Mouse (Mus musculus) induced T-regulatory cell, adult 2 months (primary cell): Measurements from ENCODE around the gene Msx2.

ENCODE experiments used
- DNase-seq: peaks from one replicate; pipeline ENCODE4 v3.0.0-alpha.2; 2012; ENCODE audit warnings: low read depth

Gene Msx2

DNA sequence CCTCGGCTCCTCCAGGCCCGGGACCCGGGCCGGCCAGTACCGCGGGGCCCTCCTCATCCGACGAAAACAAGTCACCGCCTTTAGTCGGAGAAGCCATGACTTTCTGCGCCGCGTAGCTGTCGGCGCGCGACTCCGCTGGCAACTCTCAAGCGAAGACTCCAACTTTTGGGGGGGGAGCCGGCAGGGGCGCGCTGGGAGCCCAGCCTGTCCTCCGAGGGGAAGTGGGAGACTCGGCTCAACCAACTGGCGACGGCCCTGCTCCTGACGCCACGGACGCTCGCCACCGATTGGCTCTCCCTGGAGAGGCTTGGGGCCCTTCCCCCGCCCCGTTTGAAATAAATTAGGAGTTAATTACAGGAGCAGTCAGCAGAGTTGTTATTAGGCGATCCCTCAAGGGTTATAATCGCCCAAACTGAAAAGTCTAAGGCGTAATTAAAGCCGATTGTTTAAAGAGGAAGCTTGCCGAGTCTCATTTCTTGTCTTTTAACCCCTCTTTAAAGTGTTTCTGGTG lies at the start of gene Msx2:
Gene Msx2, minus strand, starts transcription at position 461 of the 511 bp plus-strand sequence.
- DNase-seq: no peak

DNA sequence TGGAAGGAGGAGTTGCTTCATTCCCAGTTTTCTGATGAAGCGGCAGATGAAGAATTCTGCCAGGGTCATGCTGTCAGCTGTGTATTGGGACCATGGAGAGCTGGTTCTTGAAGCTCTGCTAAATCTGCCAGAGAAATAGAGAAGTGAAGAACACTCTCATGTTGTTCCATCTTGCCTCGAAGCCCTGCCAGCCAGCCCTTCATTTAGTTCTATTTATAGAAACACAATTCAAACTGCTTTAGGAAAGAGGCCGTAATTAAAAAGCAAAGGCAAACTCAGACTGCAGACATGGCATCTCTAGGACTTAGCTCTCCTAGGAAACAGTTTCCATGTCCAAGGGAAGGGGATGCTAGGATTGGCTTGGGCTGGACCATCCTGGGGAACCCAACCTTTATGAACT lies 48.6 kb upstream of the Msx2 start:
- DNase-seq: no peak

DNA sequence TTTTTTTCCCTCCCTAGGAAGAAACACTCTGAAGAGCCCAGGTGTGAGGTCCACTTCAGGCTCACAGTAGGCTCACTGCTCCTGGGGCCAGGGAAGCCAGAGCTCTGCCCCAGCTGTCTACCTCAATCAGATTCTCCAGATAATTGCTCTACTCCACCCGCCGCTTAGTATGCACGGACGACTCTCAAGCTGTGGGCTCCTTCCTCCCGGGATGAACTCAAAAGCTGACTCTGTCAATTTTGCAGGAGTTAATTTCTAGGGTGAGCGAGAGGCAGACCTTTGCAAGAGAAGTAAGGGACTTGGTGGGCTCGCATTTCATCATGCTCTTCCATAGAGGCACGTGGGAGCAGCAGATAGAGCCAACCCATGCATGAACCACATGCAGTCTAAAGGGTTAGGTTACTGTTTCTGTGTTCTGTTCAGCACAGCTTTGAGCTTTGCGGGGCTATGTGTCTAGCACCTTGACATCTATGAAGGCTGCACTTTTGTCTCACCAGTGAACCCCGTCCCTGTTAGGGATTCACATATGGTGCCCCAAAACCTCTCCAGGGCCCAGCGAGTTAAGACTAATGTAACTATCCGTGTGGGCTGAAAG lies 47.6 kb upstream of the Msx2 start:
- no peak for DNase-seq

DNA sequence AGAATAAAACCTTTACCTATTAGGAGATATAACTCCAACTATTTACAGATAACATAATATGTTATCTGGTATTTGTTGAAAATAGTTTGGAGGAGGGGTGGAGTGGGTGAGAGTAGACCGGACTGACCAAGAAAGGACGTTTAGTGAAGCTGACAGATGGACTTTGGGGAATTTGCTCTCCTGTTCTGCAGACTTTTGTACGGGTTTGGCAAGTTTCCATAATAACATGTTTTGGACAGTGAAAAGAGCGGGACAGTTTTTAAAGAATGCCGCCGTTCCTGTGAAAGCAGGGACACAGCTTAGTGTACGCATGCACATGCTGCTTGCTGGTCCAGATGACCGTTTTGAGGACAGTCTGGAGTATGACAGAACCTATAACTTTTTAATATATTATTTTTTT lies 46.9 kb upstream of the Msx2 start:
- no peak for DNase-seq

DNA sequence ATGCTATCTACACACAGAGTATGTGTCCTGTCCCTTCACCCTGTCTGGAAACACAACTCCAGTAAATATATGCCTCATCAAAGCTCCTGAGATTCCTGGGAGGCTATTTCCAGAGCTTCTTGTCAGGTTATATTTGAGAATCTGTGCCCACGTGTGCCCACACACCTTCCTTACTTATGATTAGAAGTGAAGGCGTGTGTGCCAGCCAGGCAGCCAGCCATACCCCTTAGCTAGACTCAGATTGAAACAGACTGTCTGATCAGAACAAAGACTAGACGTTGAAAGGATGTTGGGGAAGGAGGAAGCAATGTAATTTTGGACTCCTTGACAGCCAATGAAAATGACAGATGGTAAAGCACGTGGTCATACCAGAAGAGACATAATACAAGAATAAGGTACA lies 45.4 kb upstream of the Msx2 start:
- DNase-seq: no peak

DNA sequence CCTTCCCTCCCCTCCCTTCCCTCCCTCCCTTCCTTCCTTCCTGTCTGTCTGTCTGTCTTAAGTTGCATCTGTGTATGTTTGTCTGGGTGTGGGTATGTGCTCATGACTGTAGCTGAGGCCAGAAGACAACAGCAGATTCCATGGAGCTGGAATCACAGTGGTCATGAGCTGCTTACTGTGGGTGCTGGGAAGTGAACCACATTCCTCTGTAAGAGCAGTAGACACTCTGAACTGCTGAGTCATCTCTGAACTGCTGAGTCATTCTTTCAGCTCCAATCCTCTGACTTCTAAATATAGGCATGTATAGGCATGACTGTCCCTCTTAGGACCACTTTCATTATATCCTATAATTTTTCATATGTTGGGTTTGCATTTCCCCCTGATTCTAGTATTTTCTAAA lies 41.7 kb upstream of the Msx2 start:
- DNase-seq: no peak

DNA sequence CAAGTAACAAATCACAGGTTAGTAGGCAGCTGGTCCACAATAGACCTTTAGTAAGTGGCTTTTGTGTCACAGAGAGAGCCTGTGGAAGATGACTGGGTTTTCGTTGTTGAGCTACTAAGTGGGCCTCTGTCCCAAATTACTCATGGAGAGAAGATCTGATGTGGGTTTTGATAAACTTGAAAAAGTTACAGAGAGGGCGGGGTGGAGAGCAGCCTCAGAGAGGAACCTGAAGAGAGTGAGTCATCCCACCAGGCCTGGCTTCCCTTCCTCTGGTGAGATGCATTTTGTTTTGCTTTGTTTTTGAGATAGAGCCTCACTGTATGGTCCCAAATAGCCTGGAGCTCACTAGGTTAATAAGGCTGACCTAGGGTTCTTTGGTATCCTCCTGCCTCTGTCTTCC lies 38.5 kb upstream of the Msx2 start:
- no peak for DNase-seq

DNA sequence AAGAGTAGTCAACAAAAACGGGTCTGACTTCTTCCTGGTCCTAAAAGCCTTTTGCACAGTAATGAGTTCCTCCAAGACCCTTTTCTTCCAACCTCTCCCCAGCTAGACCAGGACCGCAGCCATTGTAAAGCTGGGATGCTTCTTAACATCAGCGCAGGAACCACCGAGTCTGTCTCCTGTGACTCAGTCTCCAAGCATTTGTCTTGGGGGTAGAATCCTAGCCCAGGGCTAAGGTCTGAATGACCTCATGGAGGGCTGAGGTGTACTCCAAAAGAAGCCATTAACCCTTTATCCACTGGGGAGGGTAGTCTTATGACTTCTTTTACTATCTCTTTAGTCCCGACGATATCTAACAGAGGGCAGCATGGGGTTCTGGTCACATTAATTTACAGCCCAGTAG lies 29.5 kb upstream of the Msx2 start:
- no peak for DNase-seq

DNA sequence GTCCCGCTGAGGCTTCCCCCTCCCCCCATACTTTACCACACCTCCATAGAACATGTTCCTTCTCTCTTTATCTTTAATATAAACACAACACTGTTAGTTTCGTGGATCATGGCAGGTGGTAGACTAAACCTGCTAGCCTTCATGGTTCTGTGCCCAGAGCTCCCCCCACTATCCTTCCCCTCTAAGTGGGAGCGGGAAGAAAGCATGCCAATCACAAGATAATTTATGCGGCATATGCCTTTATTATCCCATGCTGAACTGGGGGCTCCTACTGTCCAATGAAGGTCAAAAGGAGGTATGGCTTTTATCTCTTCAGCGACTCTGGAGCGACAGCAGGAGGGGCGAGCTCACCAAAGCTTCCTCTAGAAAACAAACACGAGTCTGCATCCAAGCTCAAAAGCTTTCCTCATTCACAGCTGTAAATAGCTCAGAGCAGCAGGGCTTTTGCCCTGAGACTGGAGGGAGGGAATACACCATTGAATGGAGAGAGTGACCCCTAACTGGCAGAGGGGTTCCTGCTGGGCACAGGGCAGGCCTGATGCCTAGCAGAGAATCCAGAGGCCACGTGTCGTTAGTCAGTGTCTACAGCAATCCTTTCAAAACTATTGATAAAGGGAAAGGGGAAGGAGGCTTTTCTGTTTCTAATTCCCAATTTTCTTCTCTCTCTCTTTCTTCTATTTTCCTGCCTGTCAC lies 28.8 kb upstream of the Msx2 start:
- DNase-seq: no peak

DNA sequence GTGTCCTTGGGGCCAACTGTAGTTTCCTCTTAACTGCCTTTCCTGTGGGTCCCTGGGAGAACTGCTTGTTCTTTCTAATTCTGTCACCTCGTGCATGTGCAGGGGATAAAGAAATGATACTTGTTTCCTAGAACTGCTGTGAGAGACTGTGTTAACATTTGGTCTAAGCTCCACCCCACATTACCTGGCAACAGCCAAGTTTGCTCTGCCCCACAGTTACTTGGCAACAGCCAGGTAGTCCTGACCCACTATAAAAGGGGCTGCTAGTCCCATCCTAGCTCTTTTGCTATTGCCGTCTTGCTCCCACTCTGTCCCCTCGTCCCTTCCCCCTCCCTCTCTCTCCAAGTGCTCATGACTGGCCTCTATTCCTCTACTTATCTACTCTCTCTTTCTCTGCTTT lies 28.2 kb upstream of the Msx2 start:
- DNase-seq: no peak

DNA sequence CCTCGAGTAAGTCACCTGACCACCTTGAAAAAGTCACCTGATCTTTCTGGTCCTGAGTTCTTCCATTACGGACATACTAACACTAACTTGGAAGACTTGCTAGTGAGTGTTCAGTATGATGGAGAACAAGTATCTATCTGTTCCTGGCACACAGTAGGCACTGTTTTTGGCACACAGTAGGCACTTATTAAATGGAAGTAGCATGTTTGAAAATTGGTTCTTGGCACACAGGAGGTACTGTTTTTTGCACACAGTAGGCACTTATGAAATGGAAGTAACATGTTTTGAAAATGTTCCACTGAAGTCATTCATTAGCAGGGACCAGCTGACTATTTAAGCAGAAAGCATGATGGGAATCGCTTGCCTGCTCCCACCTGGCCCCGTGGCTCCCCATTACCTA lies 13.6 kb upstream of the Msx2 start:
- no peak for DNase-seq

DNA sequence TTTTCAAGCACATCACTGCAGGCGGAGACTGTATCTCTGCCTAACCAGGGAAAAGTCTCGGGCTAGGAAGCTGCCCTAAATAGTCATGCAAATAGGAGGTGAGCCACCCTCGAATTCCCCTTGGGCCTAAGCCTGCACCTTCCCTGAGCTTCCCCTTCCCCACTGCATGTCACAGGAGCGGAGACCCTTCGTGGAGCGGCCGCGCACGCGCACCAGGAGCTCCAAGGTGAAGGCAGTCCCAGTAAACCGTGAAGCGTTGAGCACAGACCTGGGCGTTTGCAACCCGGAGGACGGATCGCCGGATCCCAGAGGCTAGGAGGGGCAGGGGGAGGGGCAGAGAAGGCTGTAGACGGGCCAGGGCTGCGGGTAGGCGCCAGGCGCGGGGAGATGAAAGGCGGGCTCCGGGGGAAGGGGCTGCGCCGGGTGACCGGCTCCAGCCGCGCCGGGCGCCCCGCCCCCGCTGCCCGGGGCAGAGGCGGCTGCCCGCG lies 2.9 kb upstream of the Msx2 start:
- no peak for DNase-seq

DNA sequence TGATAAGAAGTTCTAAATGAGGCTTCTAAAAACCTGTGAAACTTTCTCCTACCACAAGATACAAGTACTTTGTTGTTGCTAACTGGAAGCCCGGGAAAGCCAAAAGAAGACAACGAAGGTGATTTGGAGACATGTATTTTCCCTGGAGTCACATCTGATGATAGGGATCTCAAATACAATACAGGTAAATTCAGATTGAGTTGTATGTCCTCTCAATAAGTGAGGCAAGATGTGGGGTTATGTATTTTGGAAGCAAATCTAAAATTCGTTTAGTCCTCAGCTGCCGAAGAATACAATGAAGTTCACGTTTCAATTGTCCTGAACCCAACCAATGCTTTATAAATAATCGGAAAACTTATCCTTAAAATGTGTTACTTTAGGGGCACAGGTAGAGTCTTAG lies 1.6 kb upstream of the Msx2 start:
- no peak for DNase-seq

DNA sequence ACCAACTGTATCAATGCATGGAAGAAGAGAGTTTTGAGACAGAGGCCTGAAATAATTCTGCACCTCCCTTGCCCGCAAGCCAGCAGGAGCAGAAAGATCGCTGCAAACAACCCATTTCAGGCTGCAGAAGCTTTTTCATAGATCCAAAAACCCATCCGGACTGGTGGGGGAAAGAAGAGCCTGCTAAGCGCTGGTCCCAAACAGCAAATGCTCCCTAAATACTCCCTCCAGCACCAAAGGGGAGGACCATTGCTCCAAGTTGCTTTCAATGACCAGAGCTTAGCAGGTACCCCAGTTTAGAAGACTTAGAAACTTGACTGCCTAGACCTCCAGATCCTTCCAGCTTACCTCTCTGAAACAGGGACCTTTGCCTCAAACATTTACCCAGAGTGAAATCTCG lies 1.1 kb upstream of the Msx2 start:
- no peak for DNase-seq

DNA sequence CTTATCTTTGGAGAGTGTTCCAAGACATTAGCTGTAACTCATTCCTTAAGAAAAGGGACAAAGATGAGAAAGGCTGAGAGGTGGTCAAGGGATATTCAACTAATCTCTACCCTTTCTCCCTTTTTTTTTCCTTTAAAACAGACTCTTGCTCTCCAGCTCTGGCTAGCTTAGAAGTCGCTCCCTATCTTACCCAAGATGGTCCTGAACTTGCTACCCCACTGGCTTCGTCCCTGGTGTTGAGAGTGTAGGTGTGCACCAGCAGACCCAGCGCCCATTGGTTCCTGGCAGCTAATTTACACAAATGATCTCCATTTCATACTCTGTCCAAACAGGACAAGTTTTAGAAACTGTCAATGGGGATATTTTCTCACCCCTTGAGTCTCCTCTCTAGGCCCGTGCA lies 417 bp upstream of the Msx2 start:
- no peak for DNase-seq

DNA sequence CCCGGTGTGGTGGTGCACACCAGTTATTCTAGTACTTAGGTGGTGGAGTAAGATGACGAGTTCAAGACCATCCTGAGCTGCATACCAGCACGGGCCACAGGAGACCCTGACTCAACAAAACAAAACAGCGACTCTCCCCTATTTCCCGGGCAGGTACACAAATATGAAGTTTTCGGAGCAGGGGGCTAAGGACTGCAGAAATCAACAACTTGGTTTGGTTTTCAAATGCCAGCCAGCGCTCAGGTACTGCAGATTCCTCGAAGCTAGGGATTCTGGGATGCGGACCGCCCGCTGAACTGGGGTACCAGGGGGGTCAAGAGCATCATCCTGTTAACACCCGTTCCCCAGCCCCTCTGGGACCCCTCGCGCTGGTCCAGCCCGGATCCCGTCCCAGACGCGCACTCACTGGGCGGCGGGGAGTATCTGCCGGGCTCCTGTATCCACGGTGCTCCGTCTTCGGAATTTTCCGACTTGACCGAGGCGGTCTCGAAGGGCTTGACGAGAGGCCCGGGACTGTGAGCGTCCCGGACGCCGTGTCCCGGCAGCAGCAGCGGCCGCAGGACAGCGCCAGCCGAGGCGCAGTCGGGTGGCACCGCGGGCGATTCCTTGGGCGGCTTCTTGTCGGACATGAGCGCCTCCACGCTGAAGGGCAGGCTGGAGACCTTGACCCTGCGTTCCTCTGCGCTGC lies 804 bp downstream of the Msx2 start:
- DNase-seq: no peak

DNA sequence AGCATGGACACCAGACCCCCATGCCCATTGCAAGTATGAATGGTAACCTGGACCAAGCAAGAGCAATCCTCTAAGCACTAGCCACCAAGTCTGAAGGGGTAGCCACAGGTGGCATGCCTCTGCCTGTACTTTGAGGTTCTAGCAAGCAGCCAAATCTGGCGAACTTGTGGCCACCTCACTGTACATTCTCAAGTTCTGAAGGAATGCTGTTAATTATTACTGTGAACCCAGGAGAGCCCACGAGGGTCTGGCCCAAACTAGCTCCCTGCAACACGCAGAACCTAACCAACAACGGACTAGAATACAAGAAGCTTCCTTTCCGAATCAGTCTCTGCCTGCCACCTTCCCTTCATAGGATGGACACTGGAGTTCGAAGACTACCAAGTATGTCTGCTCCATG lies 1.5 kb downstream of the Msx2 start:
- no peak for DNase-seq

DNA sequence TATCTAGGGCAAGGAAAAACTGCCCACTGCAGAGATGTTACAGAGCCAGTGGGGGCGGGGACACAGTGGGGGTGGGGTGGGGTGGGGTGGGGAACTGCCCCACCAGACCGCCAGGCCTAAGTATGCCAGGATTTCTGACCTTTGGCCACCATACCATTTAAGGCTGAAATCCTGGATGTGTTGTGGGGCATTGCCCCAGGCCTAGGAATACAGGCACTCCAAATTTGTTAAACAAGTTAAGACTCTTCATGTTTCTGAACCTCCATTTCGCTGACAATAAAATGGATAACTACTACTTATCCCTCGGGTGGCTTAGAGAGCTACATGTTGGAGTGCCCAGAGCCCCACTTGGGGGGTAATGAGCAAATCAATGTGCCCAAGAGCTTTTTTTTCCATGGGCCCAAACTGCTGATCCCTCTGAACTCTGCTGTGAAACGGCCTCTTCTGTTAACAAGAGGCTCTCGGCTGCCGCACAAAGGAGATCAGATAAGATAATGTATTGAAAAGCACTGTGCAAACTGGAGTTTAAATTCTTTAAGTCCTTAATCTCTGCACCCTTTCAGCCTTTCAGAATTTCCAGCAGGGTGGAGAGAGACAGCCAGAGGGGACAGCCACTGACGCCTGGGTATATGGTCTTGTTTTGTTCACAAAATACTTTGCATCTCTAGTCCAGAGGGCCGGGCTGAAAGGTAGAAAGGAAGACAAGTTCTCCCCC lies 2.3 kb downstream of the Msx2 start:
- DNase-seq: no peak

DNA sequence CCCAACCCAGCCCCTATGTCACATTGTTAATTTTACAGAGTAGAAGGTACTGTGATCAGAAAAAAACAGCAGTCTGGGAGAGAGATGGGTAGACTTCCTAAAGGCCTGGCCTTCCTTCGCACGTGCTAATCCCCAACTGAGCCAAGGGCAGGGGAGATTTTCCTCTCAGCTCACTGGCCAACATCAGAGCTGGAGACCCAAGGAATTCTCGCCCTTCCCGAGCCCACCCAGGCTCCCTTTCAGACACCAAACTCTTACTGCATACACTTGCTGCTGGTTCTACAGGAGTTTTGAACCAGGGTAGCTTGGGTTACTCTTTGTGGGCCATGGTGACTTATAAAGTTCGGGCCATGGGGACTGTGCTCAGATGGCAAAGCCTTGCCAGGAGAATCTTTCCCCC lies 3.1 kb downstream of the Msx2 start:
- DNase-seq: no peak

DNA sequence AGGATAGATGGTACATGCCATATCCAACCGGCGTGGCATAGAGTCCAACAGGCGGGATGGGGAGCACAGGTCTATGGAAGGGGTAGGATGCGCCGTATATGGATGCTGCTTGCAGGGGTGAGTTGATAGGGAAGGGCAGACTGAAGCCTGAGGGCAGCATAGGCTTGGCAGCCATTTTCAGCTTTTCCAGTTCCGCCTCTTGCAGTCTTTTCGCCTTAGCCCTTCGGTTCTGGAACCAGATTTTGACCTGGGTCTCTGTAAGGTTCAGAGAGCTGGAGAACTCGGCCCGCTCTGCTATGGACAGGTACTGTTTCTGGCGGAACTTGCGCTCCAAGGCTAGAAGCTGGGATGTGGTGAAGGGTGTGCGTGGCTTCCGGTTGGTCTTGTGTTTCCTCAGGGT lies 4.7 kb downstream of the Msx2 start:
- DNase-seq: no peak

DNA sequence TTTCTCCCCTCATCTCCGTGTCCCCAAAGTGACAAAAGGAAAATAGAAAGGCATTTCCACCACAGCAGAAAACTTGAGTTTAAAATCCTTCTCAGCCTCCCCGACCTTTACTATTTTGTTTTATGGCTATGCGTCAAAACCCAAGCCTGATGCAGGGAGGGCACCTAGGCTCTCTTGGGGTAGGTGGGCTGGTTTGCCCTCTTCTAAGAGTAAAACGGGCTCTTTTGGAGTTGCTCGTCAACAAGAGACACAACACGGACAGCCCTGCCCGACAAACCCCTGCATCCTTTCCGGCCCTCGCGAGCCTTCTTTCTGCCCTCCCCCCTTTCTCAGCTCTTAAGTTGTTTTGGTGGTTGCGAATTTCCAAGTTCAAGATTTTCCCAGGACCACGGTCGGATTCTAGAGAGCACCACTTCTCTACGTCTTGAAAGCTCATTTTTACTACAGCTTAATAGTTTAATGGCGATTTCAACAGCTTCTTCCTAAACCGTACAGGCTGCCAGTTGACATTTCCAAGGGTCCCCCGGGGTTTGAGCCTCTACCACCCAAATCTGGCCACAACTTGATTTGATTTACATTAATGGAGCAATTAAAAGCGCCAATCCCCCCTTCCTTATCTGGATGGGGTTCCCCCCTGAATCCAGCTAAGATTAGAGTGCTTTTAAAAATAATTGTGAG lies 6.5 kb downstream of the Msx2 start:
- no peak for DNase-seq

DNA sequence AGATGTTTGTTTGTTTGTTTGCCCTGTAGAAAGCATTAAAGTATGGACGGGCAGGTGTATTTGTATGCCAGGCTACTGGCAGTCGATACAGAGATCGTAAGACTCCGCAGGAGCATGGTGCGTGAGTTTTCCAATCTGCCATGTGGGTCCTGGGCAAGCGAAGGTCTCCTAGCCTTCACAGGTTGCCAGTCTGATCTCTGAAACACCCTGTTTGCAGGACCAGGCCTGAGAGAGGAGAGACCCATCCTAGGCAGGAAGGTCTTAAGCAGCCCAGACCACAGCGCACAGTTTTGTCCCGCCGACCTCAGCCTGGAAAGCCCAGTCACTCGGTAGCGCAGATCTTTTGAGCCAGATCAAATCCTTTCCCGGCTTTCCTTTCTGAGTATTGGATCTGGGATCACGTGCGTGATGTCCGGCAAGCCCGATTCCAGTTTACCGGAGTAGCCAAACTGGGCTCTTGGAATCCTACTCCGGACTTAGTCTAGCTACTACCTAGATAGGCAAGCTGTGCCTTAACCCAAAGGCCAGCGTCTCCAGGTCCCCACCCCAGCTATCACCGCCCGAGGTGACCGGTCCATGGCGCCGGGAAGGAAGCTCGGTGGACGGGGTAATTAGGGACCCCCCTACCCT lies 7.6 kb downstream of the Msx2 start:
- no peak for DNase-seq
